Mouse (Mus musculus): ENCODE data around the gene Krt19. TPM values are rescaled to one million over a fixed set of nuclear protein-coding genes. Genes with fewer than 3 reads are reported as not detected.

The Krt19 gene
- polyA plus RNA-seq (2012; rRNA removed), result 4,854 and 4,867 TPM in 2 replicates

DNA sequence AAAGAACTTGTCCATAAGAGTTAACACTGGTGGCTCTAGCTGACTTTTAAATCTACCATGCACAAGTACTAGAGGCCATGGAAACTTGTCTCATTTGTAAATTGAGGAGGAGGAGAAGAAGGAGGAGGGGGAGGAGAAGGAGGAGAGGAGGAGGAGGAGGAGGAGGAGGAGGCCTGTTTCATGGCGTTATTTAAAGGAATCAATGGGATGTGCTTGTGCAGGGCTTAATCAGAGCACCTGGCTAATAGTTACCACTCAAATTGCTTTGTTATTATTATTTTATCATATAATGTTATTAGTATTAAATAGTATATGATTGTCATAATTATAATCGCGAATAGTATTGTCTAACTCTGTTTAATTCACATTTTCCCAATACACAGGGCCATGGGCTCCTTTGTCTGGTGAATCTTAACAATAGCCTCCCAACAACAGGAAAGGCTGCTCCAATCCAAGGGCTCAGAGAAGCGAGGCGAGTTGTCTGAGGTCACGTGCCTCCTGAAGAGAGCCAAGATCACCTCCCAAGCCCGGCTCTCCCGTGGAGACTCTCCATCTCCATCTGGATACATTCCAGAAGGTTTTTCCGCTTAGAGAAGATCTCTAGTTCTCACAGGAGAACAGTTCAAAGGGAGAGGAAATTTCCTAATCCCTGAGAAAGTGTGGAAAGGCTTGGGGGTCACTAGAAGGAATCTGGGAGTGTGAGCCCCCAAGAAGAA, at the start of gene Krt19:
Gene Krt19 (minus strand): TSS at position 51 of the 716 bp plus-strand sequence.

GRCm38 (mm10) chr11:100192992-100193391, 44.5 kb upstream of the Krt19 start, which contains the start of gene Krt9:
Gene Krt9, minus strand, starts transcription at chr11:100193246.

DNA sequence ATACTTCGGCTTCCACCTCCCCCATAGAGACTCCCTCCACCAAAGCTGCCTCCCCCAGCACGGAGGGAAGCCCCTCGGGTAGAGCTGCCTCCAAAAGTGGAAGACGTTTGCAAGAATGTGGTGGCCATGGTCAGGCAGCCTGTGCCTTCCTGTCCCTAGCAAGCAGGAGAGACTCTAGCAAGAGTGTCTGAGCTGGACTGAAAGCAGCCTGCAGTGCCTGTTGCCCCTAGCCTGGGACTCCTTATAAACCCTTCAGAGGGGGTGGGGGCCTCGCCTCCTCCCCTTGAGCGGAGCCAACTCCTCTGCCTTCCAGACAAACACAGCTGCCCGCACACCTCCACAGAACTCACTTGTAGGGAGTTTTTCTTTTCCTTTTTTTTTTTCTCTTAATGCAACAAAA, 12.7 kb downstream of the Krt19 start, which contains the start of gene Krt15:
Gene Krt15 (minus strand): TSS at position 198 of the 400 bp plus-strand sequence.

DNA sequence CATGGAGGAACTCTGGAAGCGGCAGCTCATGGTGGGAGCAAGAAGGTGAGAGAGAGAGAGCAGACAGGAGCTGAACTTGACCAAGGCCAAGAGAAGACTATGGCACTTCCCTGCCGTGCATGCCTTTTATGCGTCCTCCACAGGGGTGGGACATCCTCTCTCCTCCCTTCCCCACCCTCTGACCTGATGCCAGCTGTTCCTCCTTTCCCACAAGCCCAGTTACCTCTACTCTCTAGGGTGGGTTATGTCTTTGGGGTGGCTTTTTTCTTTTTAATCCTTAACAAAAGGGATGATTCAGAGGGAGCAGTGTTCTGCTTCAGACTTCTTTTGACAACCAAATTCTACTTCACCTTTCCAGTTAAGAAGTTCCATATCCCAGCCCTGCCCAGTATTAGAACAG, 27.0 kb downstream of the Krt19 start, which contains the start of gene Krt13:
Gene Krt13 (minus strand): TSS at position 101 of the 400 bp plus-strand sequence.

DNA sequence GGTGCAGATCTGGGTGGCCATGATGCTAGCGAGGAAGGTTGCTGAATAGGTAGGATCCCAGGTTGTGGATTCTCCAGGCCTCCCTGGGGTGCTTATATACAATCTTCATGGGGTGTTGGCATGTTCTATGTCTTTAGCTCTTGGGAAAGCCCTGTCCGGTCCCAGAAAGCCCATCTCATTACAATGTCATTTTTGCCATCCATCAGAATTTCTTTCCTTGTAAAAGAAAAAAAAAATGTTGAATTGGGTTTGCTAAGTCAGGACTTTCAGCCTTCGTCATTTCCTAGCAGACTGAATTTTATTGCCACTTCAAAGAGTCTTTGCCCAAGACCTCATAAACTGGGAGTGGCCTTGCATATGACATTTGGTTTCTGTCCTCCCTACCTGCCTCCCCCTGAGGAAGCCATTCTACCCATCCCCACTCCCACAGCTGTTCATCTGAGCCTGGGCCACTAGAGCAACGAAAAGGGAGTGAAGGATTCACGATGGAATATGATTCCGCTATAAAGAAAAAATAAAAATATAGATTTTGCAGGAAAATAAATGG, 42.8 kb downstream of the Krt19 start, which contains the start of gene Krt36:
Gene Krt36 (minus strand): TSS at position 51 of the 547 bp plus-strand sequence.

GRCm38 (mm10) chr11:100096141-100096540, 52.3 kb downstream of the Krt19 start, which contains the start of gene Krt35:
Gene Krt35, minus strand, starts transcription at chr11:100096241.

Other genes starting within 250 kb of the Krt19 start
- not detected in 2 replicates for gene Krtap31-1, start 240.7 kb downstream of the Krt19 start, polyA plus RNA-seq (2012; rRNA removed)
- gene Gm11565, start 233.9 kb downstream of the Krt19 start, polyA plus RNA-seq (2012; rRNA removed), result not detected in 2 replicates
- gene Krtap31-2, start 212.4 kb downstream of the Krt19 start, polyA plus RNA-seq (2012; rRNA removed), result not detected in 2 replicates
- not detected in 2 replicates for gene Krtap9-5, start 200.2 kb downstream of the Krt19 start, polyA plus RNA-seq (2012; rRNA removed)
- gene Krtap29-1, start 169.6 kb downstream of the Krt19 start, polyA plus RNA-seq (2012; rRNA removed), result not detected in 2 replicates
- not detected in 2 replicates for gene Krtap16-1, start 162.1 kb downstream of the Krt19 start, polyA plus RNA-seq (2012; rRNA removed)
- 0.32 TPM in 1 of 2 replicates, not detected in the other for gene Krtap17-1, start 154.7 kb downstream of the Krt19 start, polyA plus RNA-seq (2012; rRNA removed)
- not detected in 2 replicates for gene Krt33a, start 132.5 kb downstream of the Krt19 start, polyA plus RNA-seq (2012; rRNA removed)
- not detected in 2 replicates for gene Krt33b, start 118.8 kb downstream of the Krt19 start, polyA plus RNA-seq (2012; rRNA removed)
- not detected in 2 replicates for gene Krt34, start 107.1 kb downstream of the Krt19 start, polyA plus RNA-seq (2012; rRNA removed)
- gene Krt31, start 98.1 kb downstream of the Krt19 start, polyA plus RNA-seq (2012; rRNA removed), result not detected in 2 replicates
- gene Krt32, start 60.4 kb downstream of the Krt19 start, polyA plus RNA-seq (2012; rRNA removed), result not detected in 2 replicates
- not detected in 2 replicates for gene Krt35, start 52.4 kb downstream of the Krt19 start, polyA plus RNA-seq (2012; rRNA removed)
- gene Krt36, start 43.0 kb downstream of the Krt19 start, polyA plus RNA-seq (2012; rRNA removed), result 0.98 and 1.9 TPM in 2 replicates
- gene Krt13, start 27.1 kb downstream of the Krt19 start, polyA plus RNA-seq (2012; rRNA removed), result 0.08 and 0.31 TPM in 2 replicates
- gene Krt15, start 12.7 kb downstream of the Krt19 start, polyA plus RNA-seq (2012; rRNA removed), result 0.41 and 0.70 TPM in 2 replicates
- gene Krt9, start 44.6 kb upstream of the Krt19 start, polyA plus RNA-seq (2012; rRNA removed), result not detected in 2 replicates
- 1.2 and 1.8 TPM in 2 replicates for gene Krt14, start 58.9 kb upstream of the Krt19 start, polyA plus RNA-seq (2012; rRNA removed)
- 0.43 TPM in 1 of 2 replicates, not detected in the other for gene Krt16, start 100.2 kb upstream of the Krt19 start, polyA plus RNA-seq (2012; rRNA removed)
- 15.9 and 16.8 TPM in 2 replicates for gene Krt17, start 112.4 kb upstream of the Krt19 start, polyA plus RNA-seq (2012; rRNA removed)
- gene Krt42, start 121.2 kb upstream of the Krt19 start, polyA plus RNA-seq (2012; rRNA removed), result 0.14 TPM in 1 of 2 replicates, not detected in the other
- 95.0 and 110 TPM in 2 replicates for gene Eif1, start 171.2 kb upstream of the Krt19 start, polyA plus RNA-seq (2012; rRNA removed)
- not detected in 2 replicates for gene Gast, start 185.7 kb upstream of the Krt19 start, polyA plus RNA-seq (2012; rRNA removed)
- 5.7 and 5.8 TPM in 2 replicates for gene Hap1, start 207.5 kb upstream of the Krt19 start, polyA plus RNA-seq (2012; rRNA removed)
- 522 and 536 TPM in 2 replicates for gene Jup, start 249.1 kb upstream of the Krt19 start, polyA plus RNA-seq (2012; rRNA removed)

Measured in colon, adult 2 months (tissue).